Mouse (Mus musculus) B cell, adult 62 days (primary cell): Measurements from ENCODE around the gene Obp1b. TPM values are rescaled to one million over a fixed set of nuclear protein-coding genes. Genes with fewer than 3 reads are reported as not detected.

ENCODE experiments used
- total RNA-seq: library from RNA; stranded (reverse); gene quantifications from 4 replicates; pipeline ENCODE4 v1.2.4, GENCODE M21; 2023

Gene Obp1b
- total RNA-seq: not detected in 4 replicates

GRCm38 (mm10) chrX:78186477-78186876 is at the start of gene Obp1b:
TSS of gene Obp1b (plus strand) at chrX:78186777.

Other genes starting within 250 kb of the Obp1b start
- gene Obp1a, start 95.4 kb upstream of the Obp1b start, total RNA-seq: not detected in 4 replicates
- not detected in 4 replicates for gene Gm5938, start 61.3 kb upstream of the Obp1b start, total RNA-seq
- not detected in 4 replicates for gene Gm14743, start 59.1 kb downstream of the Obp1b start, total RNA-seq
- gene 4930480E11Rik, start 182.9 kb downstream of the Obp1b start, total RNA-seq: not detected in 4 replicates